Mouse (Mus musculus) lung, postnatal 0 days (tissue): ENCODE data around the gene Rc3h2. TPM values are rescaled to one million over a fixed set of nuclear protein-coding genes. Genes with fewer than 3 reads are reported as not detected.

Experiments
- ATAC-seq: fragments of 200-750 bp; cut with Nextera tagmentation; 2 replicates; pipeline ENCODE4 v1.8.0; 2017; ENCODE audit warnings: moderate library complexity
- DNase-seq: peaks from one replicate; pipeline ENCODE4 v3.0.0-alpha.2; 2016; ENCODE audit warnings: low spot score
- H3K27ac ChIP-seq: fragments of 300-500 bp; sonication (generic); 2 replicates; pipeline ENCODE4 v1.5.1; 2014; ENCODE audit warnings: antibody characterized with exemption, mild to moderate bottlenecking, low read length, mixed read lengths
- H3K27me3 ChIP-seq: fragments of 300-500 bp; sonication (generic); replicated peaks from 2 replicates; pipeline ENCODE4 v1.6.1; 2014; ENCODE audit warnings: low read length, mixed read lengths; ENCODE audit not compliant: insufficient read depth
- H3K36me3 ChIP-seq: fragments of 300-500 bp; sonication (generic); 2 replicates; pipeline ENCODE4 v1.6.1; 2014; ENCODE audit warnings: low read length, mixed read lengths; ENCODE audit not compliant: insufficient read depth
- H3K4me1 ChIP-seq: fragments of 300-500 bp; sonication (generic); 2 replicates; pipeline ENCODE4 v1.6.1; 2014; ENCODE audit warnings: antibody characterized with exemption, low read depth, low read length, mixed read lengths; ENCODE audit not compliant: insufficient read depth
- H3K4me2 ChIP-seq: fragments of 300-500 bp; sonication (generic); replicated peaks from 2 replicates; pipeline ENCODE4 v1.6.1; 2014; ENCODE audit warnings: low read depth, mild to moderate bottlenecking, low read length, moderate library complexity, mixed read lengths
- H3K4me3 ChIP-seq: fragments of 300-500 bp; sonication (generic); 2 replicates; pipeline ENCODE4 v1.5.1; 2014; ENCODE audit warnings: low read depth, low read length
- H3K9ac ChIP-seq: fragments of 300-500 bp; sonication (generic); replicated peaks from 2 replicates; pipeline ENCODE4 v1.6.1; 2014; ENCODE audit warnings: low read depth, mild to moderate bottlenecking
- H3K9me3 ChIP-seq: fragments of 300-500 bp; sonication (generic); 2 replicates; pipeline ENCODE4 v1.6.1; 2016; ENCODE audit warnings: low read length, mixed read lengths
- CTCF ChIP-seq: IDR thresholded peaks from 2 replicates; pipeline ENCODE4 v1.5.1; 2016; ENCODE audit warnings: antibody characterized with exemption, mild to moderate bottlenecking
- EP300 ChIP-seq: IDR thresholded peaks from 2 replicates; pipeline ENCODE4 v1.6.1; 2016; ENCODE audit warnings: antibody characterized with exemption, mild to moderate bottlenecking, control low read depth
- WGBS: fragments of 180-500 bp; shearing (Covaris S2); extraction: QIAGEN DNeasy Blood & Tissue Kit; methylation state at CpG from one replicate; pipeline ENCODE4 v1.1.7; 2014; 5-methylcytosine and 5-hydroxymethylcytosine counted together
- polyA plus RNA-seq: library from polyadenylated mRNA; unstranded; fragments of >200 nt; fragmentation: Nextera tagmentation; extraction: Ambion mirVana; gene quantifications from 2 replicates; pipeline ENCODE4 v1.2.1, GENCODE M21; 2015

Rc3h2 gene
- polyA plus RNA-seq, 1 experiment from 2014 or later, result 7.6 TPM

- Histone ChIP-seq H3K36me3 (peaks cover 31% of the 10 kb centered on the region; the same call in 1 of the 2 replicates), H3K4me2 (no peak overlapping the region), H3K4me3 (no peak overlapping the region), H3K9ac (no peak overlapping the region), H3K27me3 (no peaks in the 10 kb centered on the region), H3K9me3 (no peaks in the 10 kb centered on the region), H3K4me1 (no peaks in the 10 kb centered on the region; the same call in 1 of the 2 replicates), H3K27ac (no peak overlapping the region)
- 96% methylated on average over 5 of the region's 5 CpGs for WGBS
- DNase-seq (no peak), ATAC-seq (no peak)
- TF ChIP-seq CTCF (no peak), EP300 (no peak)
Measured at GRCm38 (mm10) chr2:37355571-37355970, 67.1 kb downstream of the Rc3h2 start.

GRCm38 (mm10) chr2:37351671-37352070 lies 71.0 kb downstream of the Rc3h2 start:
- Histone ChIP-seq H3K4me3 (no peak overlapping the region), H3K9ac (no peak overlapping the region), H3K27ac (no peak overlapping the region), H3K9me3 (no peaks in the 10 kb centered on the region), H3K4me2 (no peak overlapping the region), H3K36me3 (peaks cover 31% of the 10 kb centered on the region; the same call in 1 of the 2 replicates), H3K27me3 (no peaks in the 10 kb centered on the region), H3K4me1 (no peaks in the 10 kb centered on the region)
- 70% methylated on average over 7 of the region's 7 CpGs for WGBS
- DNase-seq (no peak), ATAC-seq (no peak)
- no peak for TF ChIP-seq CTCF
- TF ChIP-seq EP300, result 0 out of 2 replicates have a peak, but pooled peaks have one; percentile 16

- Histone ChIP-seq H3K4me3 (no peak overlapping the region), H3K4me2 (no peak overlapping the region), H3K27ac (no peak overlapping the region), H3K36me3 (no peaks in the 10 kb centered on the region), H3K27me3 (no peaks in the 10 kb centered on the region), H3K9ac (no peak overlapping the region), H3K4me1 (no peaks in the 10 kb centered on the region), H3K9me3 (no peaks in the 10 kb centered on the region)
- peak; percentile 55 for ATAC-seq
- peak; percentile 62 for DNase-seq
- WGBS, result 52% methylated on average over 10 of the region's 10 CpGs
- TF ChIP-seq CTCF, result peak; percentile 79
- TF ChIP-seq EP300, result no peak
Measured at GRCm38 (mm10) chr2:37338497-37339187, 84.1 kb downstream of the Rc3h2 start.

GRCm38 (mm10) chr2:37333321-37333720 lies 89.4 kb downstream of the Rc3h2 start:
- Histone ChIP-seq H3K4me2 (no peak overlapping the region), H3K9ac (no peak overlapping the region), H3K27ac (no peak overlapping the region), H3K4me1 (no peaks in the 10 kb centered on the region), H3K9me3 (no peaks in the 10 kb centered on the region), H3K27me3 (no peaks in the 10 kb centered on the region), H3K36me3 (no peaks in the 10 kb centered on the region), H3K4me3 (no peak overlapping the region)
- DNase-seq (peak; percentile 53), ATAC-seq (no peak)
- TF ChIP-seq CTCF (no peak), EP300 (no peak)
- WGBS, result 62% methylated on average over 2 of the region's 2 CpGs

GRCm38 (mm10) chr2:37326215-37326614 lies 96.5 kb downstream of the Rc3h2 start, which contains the start of gene Olfr368:
Olfr368 (plus strand) TSS chr2:37326515.
- ATAC-seq (no peak), DNase-seq (no peak)
- H3K4me2 ChIP-seq, result no peak within 1 kb of the TSS
- H3K9ac ChIP-seq, result no peak within 1 kb of the TSS
- H3K36me3 ChIP-seq, result no peaks in the 10 kb centered on the region
- 72% methylated on average over 1 of the region's 1 CpGs for WGBS
- no peaks in the 10 kb centered on the region for H3K9me3 ChIP-seq
- H3K27ac ChIP-seq, result no peak within 1 kb of the TSS
- H3K4me3 ChIP-seq, result no peak within 1 kb of the TSS
- H3K4me1 ChIP-seq, result no peaks in the 10 kb centered on the region
- TF ChIP-seq CTCF (no peak), EP300 (no peak)
- H3K27me3 ChIP-seq, result no peaks in the 10 kb centered on the region

Other genes with a start within 250 kb of the Rc3h2 start
- not detected in 2 replicates for gene Olfr365, start 234.7 kb downstream of the Rc3h2 start, polyA plus RNA-seq
- gene Olfr366, start 211.3 kb downstream of the Rc3h2 start, polyA plus RNA-seq, result not detected in 2 replicates
- not detected in 2 replicates for gene Olfr368, start 96.4 kb downstream of the Rc3h2 start, polyA plus RNA-seq
- gene Pdcl, start 63.6 kb downstream of the Rc3h2 start, polyA plus RNA-seq, result 38.1 and 41.8 TPM in 2 replicates
- gene Zbtb26, start 20.2 kb upstream of the Rc3h2 start, polyA plus RNA-seq, result 2.2 and 2.6 TPM in 2 replicates
- gene Zbtb6, start 20.3 kb upstream of the Rc3h2 start, polyA plus RNA-seq, result 3.1 and 3.5 TPM in 2 replicates
- gene Rabgap1, start 20.4 kb upstream of the Rc3h2 start, polyA plus RNA-seq, result 22.3 and 26.7 TPM in 2 replicates
- 0.94 and 1.5 TPM in 2 replicates for gene Gpr21, start 93.4 kb upstream of the Rc3h2 start, polyA plus RNA-seq